Mouse (Mus musculus) adipose tissue, adult 10 weeks (tissue): Measurements from ENCODE around the gene Prss27. TPM values are rescaled to one million over a fixed set of nuclear protein-coding genes. Genes with fewer than 3 reads are reported as not detected.

Experiments used
- polyA plus RNA-seq: library from polyadenylated mRNA; stranded (reverse); fragments of 350-450 nt; fragmentation: Illumina TruSeq; extraction: RNeasy Lipid Tissue Mini Kit (QIAGEN cat#74804); gene quantifications from one replicate; pipeline ENCODE4 v1.2.3, GENCODE M21; 2014; ENCODE audit warnings: low read depth, low replicate concordance

Prss27 gene
- polyA plus RNA-seq, result 0.67 TPM

DNA sequence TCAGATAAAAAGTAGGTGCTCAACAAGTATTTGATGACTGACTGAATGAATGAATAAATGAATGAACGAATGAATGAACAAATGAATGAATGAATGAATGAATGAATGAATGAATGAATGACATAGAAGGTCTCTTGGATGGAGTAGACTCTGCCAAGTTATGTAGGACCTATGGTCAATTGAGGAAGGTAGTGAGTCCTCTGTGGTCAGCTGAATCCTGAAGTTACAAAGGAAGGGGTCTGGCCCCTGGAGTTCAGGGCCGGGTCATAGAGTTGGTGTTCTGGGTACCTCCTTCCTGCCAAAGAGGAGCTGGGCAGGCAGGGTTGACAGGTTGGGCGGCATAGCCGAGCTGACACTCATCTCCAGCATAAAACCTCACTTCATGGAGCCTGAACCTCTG lies at the start of gene Prss27:
Prss27 (plus strand) TSS at position 301 of the 400 bp plus-strand sequence.

DNA sequence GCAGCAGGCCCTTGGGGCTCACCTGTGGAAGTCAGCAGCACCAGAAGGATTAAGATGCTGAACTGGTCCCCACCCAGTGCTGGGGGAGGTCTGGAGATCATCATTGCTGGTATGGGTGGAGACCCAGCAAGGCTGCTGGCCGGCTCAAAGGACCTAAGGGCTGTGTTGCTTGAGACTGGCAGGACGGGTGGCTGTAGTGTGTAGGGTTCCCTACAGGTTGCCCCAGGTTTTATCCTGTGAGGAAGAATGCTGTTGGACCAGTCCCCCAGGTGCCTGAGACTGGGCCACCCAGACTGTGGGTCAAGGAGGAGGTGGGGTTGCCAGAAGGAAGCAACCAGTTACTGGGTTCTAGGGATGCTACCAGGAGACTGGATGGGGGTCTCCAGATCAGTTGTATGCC lies 40.0 kb upstream of the Prss27 start, which contains the start of gene Prss22:
Prss22 (minus strand) TSS at position 200 of the 400 bp plus-strand sequence.

GRCm38 (mm10) chr17:24072919-24073696 lies 35.2 kb downstream of the Prss27 start, which contains the start of gene Kctd5:
Kctd5 (minus strand) TSS chr17:24073485.

Other genes starting within 250 kb of the Prss27 start
- 339 TPM for gene Srrm2, start 247.6 kb upstream of the Prss27 start, polyA plus RNA-seq
- gene Elob, start 209.0 kb upstream of the Prss27 start, polyA plus RNA-seq, result 387 TPM
- gene Prss33, start 202.1 kb upstream of the Prss27 start, polyA plus RNA-seq, result 1.4 TPM
- not detected for gene Prss32, start 194.3 kb upstream of the Prss27 start, polyA plus RNA-seq
- 0.55 TPM for gene Prss41, start 194.0 kb upstream of the Prss27 start, polyA plus RNA-seq
- gene Prss21, start 170.1 kb upstream of the Prss27 start, polyA plus RNA-seq, result 1.1 TPM
- gene Dcpp1, start 157.3 kb upstream of the Prss27 start, polyA plus RNA-seq, result not detected
- not detected for gene Dcpp2, start 157.3 kb upstream of the Prss27 start, polyA plus RNA-seq
- gene Dcpp3, start 120.7 kb upstream of the Prss27 start, polyA plus RNA-seq, result not detected
- not detected for gene Sbp, start 96.5 kb upstream of the Prss27 start, polyA plus RNA-seq
- not detected for gene Sbpl, start 82.9 kb upstream of the Prss27 start, polyA plus RNA-seq
- gene Prss30, start 57.6 kb upstream of the Prss27 start, polyA plus RNA-seq, result not detected
- gene Prss22, start 40.0 kb upstream of the Prss27 start, polyA plus RNA-seq, result not detected
- gene Kctd5, start 35.3 kb downstream of the Prss27 start, polyA plus RNA-seq, result 16.9 TPM
- gene Pdpk1, start 112.8 kb downstream of the Prss27 start, polyA plus RNA-seq, result 21.6 TPM
- 25.5 TPM for gene Amdhd2, start 125.6 kb downstream of the Prss27 start, polyA plus RNA-seq
- 372 TPM for gene Atp6v0c, start 131.6 kb downstream of the Prss27 start, polyA plus RNA-seq
- gene Tbc1d24, start 167.4 kb downstream of the Prss27 start, polyA plus RNA-seq, result 4.2 TPM
- gene Ntn3, start 171.4 kb downstream of the Prss27 start, polyA plus RNA-seq, result 1.2 TPM
- gene Tedc2, start 182.7 kb downstream of the Prss27 start, polyA plus RNA-seq, result 5.8 TPM
- 1.5 TPM for gene Ccnf, start 213.3 kb downstream of the Prss27 start, polyA plus RNA-seq